Mouse (Mus musculus): ENCODE results near the gene Olfr318.
"Not testable (repeated sequence)": the region's sequence is repeated elsewhere in the genome, so short reads cannot be mapped to it uniquely, and the experiment has no call there.

DNA sequence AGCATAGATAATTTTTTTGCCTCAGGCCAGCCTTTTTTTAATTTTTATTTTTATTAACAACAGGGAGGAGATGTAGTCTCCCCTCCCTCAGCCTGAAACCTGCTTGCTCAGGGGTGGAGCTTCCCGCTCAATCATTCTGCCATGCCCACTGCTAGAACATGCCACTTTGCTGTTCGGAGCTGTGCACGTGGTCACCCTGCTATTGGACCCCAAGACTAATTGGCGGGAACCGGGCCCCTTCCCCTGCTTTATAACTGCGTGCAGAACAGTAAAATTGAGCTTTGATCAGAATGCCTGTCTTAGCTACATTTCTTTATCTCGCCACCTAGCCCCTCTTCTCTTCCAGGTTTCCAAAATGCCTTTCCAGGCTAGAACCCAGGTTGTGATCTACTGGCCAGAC, 6.1 kb downstream of the Olfr318 start:
- TF ChIP-seq TAL1, GATA1 (IDR thresholded peaks at IDR 0.05; ENCODE audit: low read length): not testable (repeated sequence)
